Mouse (Mus musculus) liver, embryonic 15.5 days (tissue): ENCODE measurements around the gene Atad1. TPM values are rescaled to one million over a fixed set of nuclear protein-coding genes. Genes with fewer than 3 reads are reported as not detected.

Experiments
- polyA plus RNA-seq: library from polyadenylated mRNA; unstranded; fragments of >200 nt; fragmentation: Nextera tagmentation; extraction: Ambion mirVana; gene quantifications from 2 replicates; pipeline ENCODE4 v1.2.1, GENCODE M21; 2015

Gene Atad1
- polyA plus RNA-seq, 1 experiment from 2014 or later: 20.6 TPM

Other genes with a start within 250 kb of the Atad1 start
- 5.9 and 6.6 TPM in 2 replicates for gene Papss2, start 144.0 kb downstream of the Atad1 start, polyA plus RNA-seq
- gene Pten, start 17.7 kb upstream of the Atad1 start, polyA plus RNA-seq: 2.4 and 2.6 TPM in 2 replicates